Mouse (Mus musculus) retina, postnatal 7 days (tissue): Measurements from ENCODE around the gene Usp4.
"Not testable (repeated sequence)": the region's sequence is repeated elsewhere in the genome, so short reads cannot be mapped to it uniquely, and the experiment has no call there.

Experiments
- DNase-seq: peaks from one replicate; pipeline ENCODE4 v3.0.0-alpha.2; 2012; ENCODE audit warnings: low read depth, low spot score

Usp4 gene

GRCm38 (mm10) chr9:108347540-108348289 is at the start of gene Usp4:
Gene Usp4 (plus strand): TSS chr9:108347853.
- peak; percentile 86 for DNase-seq

- no peak for DNase-seq
Measured at GRCm38 (mm10) chr9:108301853-108302252, 45.8 kb upstream of the Usp4 start.

- DNase-seq = no peak
Measured at GRCm38 (mm10) chr9:108304716-108305115, 42.9 kb upstream of the Usp4 start.

- no peak for DNase-seq
Measured at GRCm38 (mm10) chr9:108305170-108305569, 42.5 kb upstream of the Usp4 start.

- peak; percentile 99 for DNase-seq
Measured at GRCm38 (mm10) chr9:108305629-108306520, 41.8 kb upstream of the Usp4 start, which contains the start of the genes Rhoa and Tcta. Gene Rhoa (plus strand): TSS chr9:108306129. Gene Tcta (minus strand): TSS chr9:108306160.

- DNase-seq = peak; percentile 61
Measured at GRCm38 (mm10) chr9:108306571-108306980, 41.1 kb upstream of the Usp4 start.

- no peak for DNase-seq
Measured at GRCm38 (mm10) chr9:108307021-108307807, 40.4 kb upstream of the Usp4 start.

GRCm38 (mm10) chr9:108308141-108308540 is 39.5 kb upstream of the Usp4 start:
- DNase-seq = no peak

GRCm38 (mm10) chr9:108317572-108317971 is 30.1 kb upstream of the Usp4 start:
- DNase-seq = no peak

GRCm38 (mm10) chr9:108318462-108318861 is 29.2 kb upstream of the Usp4 start:
- no peak for DNase-seq

GRCm38 (mm10) chr9:108322054-108322453 is 25.6 kb upstream of the Usp4 start:
- not testable (repeated sequence) for DNase-seq

- DNase-seq = no peak
Measured at GRCm38 (mm10) chr9:108324784-108325183, 22.9 kb upstream of the Usp4 start.

- no peak for DNase-seq
Measured at GRCm38 (mm10) chr9:108325811-108326210, 21.8 kb upstream of the Usp4 start.

GRCm38 (mm10) chr9:108337848-108338550 is 9.7 kb upstream of the Usp4 start:
- no peak for DNase-seq

GRCm38 (mm10) chr9:108338551-108338885 is 9.1 kb upstream of the Usp4 start:
- no peak for DNase-seq

GRCm38 (mm10) chr9:108338886-108339781 is 8.5 kb upstream of the Usp4 start, which contains the start of gene Gpx1:
Gene Gpx1 (plus strand): TSS chr9:108338903.
- peak; percentile 79 for DNase-seq

GRCm38 (mm10) chr9:108339886-108340257 is 7.8 kb upstream of the Usp4 start:
- DNase-seq = no peak

- DNase-seq = no peak
Measured at GRCm38 (mm10) chr9:108340258-108341138, 7.2 kb upstream of the Usp4 start.

GRCm38 (mm10) chr9:108341139-108341475 is 6.5 kb upstream of the Usp4 start:
- no peak for DNase-seq
